Mouse (Mus musculus) retina, postnatal 7 days (tissue): ENCODE measurements around the gene Gm3512.
"Not testable (repeated sequence)": the region's sequence is repeated elsewhere in the genome, so short reads cannot be mapped to it uniquely, and the experiment has no call there.

Experiments used
- DNase-seq: peaks from one replicate; pipeline ENCODE4 v3.0.0-alpha.2; 2012; ENCODE audit warnings: low read depth, low spot score

Gm3512 gene

DNA sequence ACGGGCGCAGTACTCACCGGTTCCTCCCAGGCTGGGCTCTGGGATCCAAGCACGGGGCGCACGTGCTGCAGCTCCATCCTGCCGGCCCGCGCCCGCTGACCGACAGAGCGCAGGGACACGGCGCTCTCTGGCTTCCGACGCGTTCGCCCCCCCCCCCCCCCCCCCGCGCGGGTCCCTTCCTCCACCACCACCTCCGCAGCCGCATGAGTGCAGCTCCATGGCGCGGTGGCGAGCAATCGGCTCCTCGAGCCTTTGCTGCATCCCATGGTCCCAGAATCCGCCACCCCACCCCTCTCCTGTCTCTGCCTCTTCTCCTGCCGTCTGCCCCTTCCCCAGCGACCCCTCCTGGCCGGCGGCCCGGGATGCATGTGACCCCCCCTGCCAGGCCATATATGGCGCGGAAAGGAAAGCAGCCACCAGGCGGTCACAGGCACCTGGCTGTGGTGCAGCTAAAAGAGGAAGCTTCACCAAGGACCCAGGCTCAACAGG, at the start of gene Gm3512:
TSS of gene Gm3512 (minus strand) at position 51 of the 489 bp plus-strand sequence.
- DNase-seq = not testable (repeated sequence)

DNA sequence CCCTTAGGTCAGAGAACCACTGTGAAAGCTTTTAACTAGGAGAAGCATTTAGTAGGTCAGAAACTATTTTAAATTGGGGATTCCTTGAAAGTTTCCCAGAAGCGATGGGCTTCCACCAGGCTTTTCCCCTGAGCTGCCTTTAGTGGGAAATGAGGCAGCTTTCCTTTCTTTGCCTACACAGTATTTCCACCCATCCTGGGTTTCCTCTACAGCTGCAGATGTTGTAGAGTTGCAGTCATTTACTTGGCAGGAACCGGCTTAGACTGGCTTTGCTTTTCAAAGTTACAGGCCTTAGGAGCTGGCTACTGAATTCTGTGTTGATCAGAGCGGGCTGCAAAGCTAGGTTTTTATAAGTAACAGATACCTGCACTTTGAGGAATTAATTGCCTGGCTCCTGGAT, 25.7 kb upstream of the Gm3512 start:
- DNase-seq = not testable (repeated sequence)

- not testable (repeated sequence) for DNase-seq
These were observed 20.1 kb upstream of the Gm3512 start, which contains the start of gene Gm16434 for GRCm38 (mm10) chr14:7194440-7194839. TSS of gene Gm16434 (minus strand) at chr14:7194540.

DNA sequence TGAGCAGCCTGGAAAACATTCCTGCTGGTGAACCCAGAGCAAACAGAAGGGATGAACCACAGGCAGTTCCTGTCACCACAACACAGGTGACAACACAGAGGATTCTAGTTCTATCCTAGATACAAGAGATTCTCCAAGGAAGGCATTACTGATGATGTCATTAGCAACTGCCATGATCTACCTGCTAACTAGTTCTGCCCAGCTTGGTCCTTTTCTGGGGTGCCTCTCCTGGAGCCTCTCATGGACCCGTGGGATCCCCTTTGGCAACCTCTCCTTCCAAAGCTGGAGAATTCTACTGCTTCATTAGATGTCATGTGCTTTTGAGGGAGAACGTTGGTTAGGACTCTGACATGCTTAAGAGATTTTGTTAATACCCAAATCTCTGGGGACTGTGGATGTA, 49.0 kb downstream of the Gm3512 start, which contains the start of gene Gm6676:
TSS of gene Gm6676 (minus strand) at position 101 of the 400 bp plus-strand sequence.
- DNase-seq = not testable (repeated sequence)

DNA sequence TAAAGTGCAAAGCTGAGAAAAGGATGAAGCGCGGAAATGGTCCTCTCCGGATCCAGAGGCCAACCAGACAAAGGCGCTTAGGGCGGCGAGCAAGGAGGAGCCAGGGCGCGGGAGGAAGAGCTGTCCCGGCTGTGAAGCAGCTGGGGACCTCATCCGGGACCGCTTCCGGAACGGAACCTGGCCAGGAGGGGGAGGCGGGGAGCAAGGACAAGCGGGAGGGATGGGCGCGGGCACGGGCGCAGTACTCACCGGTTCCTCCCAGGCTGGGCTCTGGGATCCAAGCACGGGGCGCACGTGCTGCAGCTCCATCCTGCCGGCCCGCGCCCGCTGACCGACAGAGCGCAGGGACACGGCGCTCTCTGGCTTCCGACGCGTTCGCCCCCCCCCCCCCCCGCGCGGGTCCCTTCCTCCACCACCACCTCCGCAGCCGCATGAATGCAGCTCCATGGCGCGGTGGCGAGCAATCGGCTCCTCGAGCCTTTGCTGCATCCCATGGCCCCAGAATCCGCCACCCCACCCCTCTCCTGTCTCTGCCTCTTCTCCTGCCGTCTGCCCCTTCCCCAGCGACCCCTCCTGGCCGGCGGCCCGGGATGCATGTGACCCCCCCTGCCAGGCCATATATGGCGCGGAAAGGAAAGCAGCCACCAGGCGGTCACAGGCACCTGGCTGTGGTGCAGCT, 69.1 kb downstream of the Gm3512 start:
- not testable (repeated sequence) for DNase-seq
